Mouse (Mus musculus) small intestine, adult 2 months (tissue): ENCODE data around the gene Rnls.

Source experiments
- CTCF ChIP-seq: fragments of 200-500 bp; IDR thresholded peaks from 2 replicates; pipeline ENCODE4 v1.5.1; 2012; ENCODE audit warnings: low read depth, mild to moderate bottlenecking, control low read depth, inconsistent platforms, low read length, moderate library complexity, mixed read lengths; ENCODE audit not compliant: insufficient replicate concordance, insufficient read length; ENCODE audit errors: extremely low read depth
- POLR2A ChIP-seq: fragments of 200-500 bp; IDR thresholded peaks from 2 replicates; pipeline ENCODE4 v1.6.1; 2012; ENCODE audit warnings: low read depth, mild to moderate bottlenecking, control low read depth, inconsistent platforms, low read length, moderate library complexity

GRCm38 (mm10) chr19:33265245-33265644 is 126.8 kb downstream of the Rnls start:
- TF ChIP-seq POLR2A (no peak), CTCF (no peak)
